Mouse (Mus musculus) ovary, postnatal 36 days (tissue): ENCODE measurements around the gene Ankrd34a.
"Not testable (repeated sequence)": the region's sequence is repeated elsewhere in the genome, so short reads cannot be mapped to it uniquely, and the experiment has no call there.

Source experiments
- DNase-seq: peaks from one replicate; pipeline ENCODE4 v3.0.0; 2022; ENCODE audit warnings: low spot score, mixed read lengths

The Ankrd34a gene

DNA sequence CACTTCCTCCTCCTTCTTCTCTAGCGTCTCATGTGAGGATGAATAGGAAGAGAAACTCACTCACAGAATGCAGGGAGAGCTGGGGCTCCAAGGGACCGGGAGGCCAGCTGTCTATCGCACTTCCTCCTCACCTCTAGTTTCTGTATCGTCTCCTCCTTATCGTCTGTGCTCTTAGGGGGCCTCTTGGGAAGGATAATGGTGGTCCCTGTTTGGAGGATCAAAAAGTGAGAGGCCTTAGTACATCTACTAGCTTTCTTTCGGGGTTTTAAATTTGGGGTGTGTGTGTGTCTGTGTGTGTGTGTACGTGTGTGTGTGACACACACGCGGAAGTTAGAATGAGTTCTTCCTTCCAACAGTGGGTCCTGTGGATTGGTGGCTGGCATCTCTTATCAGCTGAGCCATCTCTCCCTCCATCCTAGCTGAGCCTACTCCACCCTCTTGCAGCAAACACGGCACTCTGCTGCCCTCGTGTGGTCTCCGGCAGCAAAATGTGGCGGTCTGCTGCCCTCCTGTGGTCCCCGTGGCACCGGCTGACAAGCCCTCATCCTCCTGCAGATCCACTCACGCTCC, 16.5 kb upstream of the Ankrd34a start:
- DNase-seq = peak; percentile 89

- DNase-seq = no peak
Measured at GRCm38 (mm10) chr3:96581141-96581540, 15.3 kb upstream of the Ankrd34a start.

DNA sequence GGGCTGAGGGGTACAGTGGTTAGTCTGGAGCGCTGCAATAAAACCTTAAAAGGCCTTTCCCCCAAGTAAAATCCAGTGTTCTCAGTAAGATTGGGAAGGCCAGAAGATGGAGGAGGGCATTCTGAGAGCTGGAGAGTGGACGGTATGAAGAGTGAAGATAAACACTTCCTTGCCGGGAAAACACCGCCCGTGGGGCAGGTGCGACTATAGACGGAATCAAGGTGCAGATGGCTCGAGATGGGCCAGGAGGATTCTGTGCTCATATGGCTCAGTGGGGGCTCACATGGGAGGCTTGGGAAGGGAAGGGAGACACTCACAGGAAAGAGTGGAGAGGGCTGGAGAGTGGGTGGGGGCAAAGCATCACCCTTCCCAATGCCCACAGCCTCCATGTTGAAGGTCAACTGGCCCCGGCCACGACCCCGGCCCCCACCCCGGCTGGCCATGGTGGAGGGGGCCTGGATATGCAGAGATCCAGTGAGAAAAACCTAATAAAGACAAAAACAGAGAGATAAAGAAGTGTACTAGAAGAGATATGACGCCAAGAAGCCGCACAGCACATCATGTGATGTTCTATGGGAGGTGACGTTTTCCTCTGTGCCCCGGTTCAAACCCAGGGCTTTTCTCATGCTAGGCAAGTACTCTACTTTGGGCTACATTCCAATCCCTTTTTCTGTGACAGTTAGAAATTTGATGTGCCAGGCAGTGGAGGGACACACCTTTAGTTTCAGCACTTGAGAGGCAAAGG, 14.5 kb upstream of the Ankrd34a start:
- no peak for DNase-seq

- no peak for DNase-seq
Measured at GRCm38 (mm10) chr3:96583386-96583785, 13.1 kb upstream of the Ankrd34a start.

DNA sequence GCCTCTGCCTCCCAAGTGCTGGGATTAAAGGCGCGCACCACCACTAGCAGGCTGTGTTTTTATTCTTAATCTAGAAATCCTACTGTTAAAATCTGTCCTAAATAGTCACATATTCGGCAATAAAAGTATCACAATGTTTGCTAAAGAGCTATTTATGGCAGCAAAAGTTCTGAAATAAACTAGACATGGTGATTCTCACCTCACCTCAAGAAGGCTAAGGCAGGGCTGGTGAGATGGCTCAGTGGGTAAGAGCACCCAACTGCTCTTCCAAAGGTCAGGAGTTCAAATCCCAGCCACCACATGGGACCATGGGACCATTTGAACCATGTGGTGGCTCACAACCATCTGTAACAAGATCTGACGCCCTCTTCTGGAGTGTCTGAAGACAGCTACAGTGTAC, 5.8 kb upstream of the Ankrd34a start:
- no peak for DNase-seq

DNA sequence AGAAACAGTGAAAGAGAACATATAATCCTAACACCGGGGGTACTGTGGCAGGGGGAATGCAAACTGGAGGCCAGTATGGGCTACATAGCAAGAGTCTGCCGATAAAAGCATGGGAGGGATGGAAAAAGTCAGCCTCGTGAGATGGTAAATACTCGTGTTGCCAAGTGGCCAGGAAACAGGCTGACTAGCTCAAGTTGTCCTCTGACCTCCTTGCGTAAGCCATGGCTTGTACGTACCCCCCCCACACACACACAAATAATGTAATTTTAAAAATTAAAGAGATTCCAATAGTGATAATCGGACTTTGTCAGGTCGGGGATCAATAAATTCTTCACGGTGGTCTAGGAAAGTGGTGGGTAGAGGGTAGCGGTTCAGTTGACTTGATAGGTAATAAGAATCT, 3.1 kb upstream of the Ankrd34a start:
- no peak for DNase-seq

- peak; percentile 92 for DNase-seq
Measured at GRCm38 (mm10) chr3:96593790-96594560, 2.5 kb upstream of the Ankrd34a start, which contains the start of gene Polr3gl. Polr3gl (minus strand) TSS chr3:96594181.

GRCm38 (mm10) chr3:96594851-96595250, 1.6 kb upstream of the Ankrd34a start:
- no peak for DNase-seq

DNA sequence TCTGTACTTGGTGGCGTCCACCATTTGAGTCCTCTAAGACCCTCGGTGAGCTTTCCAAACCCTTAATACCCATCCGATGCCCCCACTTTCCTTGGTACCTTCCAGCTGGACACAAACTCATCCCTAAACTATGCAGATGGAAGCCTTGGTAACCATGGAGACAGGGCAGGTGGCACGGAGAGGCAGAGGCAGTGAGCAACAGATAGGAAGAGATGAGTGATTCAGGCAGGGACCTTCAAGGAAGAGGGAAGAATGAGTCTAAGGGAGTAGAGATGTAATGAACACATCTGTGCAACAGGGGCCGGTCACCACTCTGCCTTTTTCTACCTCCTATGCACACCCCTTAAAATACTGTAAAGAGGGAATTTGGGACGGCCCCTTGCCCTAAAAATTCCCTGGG, 775 bp upstream of the Ankrd34a start:
- no peak for DNase-seq

DNA sequence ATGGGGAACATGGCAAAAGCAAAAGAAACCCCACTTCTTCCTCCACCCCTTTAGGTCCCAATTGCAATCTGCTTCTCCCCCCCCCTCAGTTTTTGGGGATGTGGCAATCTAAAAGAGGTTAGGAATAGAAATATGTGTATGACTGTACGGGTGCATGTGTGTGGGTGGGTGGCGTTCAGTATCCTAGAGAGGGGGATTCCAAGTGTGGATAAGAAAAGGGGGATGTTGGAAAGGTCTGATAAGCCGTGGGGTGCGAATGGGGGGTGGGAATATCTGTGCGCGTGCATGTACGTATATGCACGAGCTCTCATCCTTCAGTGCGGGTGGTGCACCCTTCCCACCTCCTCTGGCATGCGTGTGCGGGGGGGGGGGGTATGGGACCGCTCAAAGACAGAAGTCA, 419 bp downstream of the Ankrd34a start:
- no peak for DNase-seq

DNA sequence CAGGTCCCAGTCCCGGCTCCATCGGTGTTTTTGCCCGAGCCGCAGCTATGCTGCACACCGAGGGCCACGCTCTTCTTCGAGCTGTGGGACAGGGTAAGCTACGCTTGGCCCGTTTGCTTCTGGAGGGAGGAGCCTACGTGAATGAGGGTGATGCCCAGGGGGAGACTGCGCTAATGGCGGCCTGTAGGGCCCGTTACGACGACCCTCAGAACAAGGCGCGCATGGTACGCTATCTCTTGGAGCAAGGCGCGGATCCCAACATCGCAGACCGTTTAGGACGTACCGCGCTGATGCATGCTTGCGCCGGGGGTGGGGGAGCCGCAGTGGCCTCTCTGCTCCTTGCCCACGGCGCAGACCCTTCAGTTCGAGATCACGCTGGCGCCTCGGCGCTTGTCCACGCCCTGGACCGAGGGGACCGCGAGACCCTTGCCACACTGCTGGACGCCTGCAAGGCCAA, 1.0 kb downstream of the Ankrd34a start:
- DNase-seq = no peak

DNA sequence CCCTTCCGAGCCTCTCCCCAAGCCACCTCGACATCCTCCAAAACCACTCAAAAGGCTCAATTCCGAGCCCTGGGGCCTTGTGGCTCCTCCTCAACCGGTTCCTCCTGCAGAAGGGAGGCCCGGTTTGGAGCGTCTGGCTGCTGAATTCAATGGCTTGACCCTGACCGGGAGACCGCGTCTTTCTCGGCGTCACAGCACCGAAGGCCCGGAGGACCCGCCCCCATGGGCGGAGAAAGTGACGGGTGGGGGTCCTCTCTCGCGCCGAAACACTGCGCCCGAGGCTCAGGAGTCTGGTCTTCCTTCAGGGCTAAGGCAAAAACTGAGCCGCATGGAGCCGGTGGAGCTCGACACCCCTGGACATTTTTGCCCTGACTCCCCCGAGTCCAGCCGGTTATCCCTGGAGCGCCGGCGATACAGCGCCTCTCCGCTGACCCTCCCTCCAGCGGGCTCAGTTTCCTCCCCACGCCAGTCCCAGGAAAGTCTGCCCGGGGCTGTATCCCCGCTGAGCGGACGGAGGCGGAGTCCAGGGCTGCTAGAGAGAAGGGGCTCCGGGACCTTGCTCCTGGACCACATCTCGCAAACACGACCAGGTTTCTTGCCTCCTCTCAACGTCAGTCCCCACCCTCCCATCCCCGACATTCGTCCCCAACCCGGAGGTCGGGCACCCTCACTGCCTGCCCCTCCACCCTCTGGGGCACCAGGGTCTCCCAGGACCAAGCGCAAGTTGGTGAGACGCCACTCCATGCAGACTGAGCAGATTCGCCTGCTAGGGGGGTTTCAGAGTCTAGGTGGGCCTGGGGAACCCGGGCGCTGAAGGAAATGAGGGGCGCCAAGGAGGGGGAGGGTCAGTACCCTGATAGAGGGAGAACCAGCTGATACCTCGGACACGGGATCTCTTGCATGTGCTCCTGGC, 2.0 kb downstream of the Ankrd34a start:
- peak; percentile 76 for DNase-seq

DNA sequence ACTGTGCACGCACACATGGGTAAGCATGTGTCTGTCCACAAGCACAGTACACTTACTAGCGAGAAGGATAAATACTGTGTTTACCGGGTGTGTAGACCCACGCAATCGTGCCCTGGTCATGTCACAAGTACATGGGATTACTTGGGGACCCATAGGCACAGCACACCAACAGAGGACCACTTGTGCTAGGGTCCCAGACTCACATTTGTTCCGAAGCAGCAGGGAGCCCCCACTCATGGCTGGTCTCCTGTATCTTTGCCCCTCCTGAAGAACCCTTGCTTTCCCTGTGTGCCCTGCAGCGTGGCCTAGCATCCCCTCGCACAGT, 2.6 kb downstream of the Ankrd34a start:
- no peak for DNase-seq

- no peak for DNase-seq
Measured at GRCm38 (mm10) chr3:96599411-96599810, 3.0 kb downstream of the Ankrd34a start.

DNA sequence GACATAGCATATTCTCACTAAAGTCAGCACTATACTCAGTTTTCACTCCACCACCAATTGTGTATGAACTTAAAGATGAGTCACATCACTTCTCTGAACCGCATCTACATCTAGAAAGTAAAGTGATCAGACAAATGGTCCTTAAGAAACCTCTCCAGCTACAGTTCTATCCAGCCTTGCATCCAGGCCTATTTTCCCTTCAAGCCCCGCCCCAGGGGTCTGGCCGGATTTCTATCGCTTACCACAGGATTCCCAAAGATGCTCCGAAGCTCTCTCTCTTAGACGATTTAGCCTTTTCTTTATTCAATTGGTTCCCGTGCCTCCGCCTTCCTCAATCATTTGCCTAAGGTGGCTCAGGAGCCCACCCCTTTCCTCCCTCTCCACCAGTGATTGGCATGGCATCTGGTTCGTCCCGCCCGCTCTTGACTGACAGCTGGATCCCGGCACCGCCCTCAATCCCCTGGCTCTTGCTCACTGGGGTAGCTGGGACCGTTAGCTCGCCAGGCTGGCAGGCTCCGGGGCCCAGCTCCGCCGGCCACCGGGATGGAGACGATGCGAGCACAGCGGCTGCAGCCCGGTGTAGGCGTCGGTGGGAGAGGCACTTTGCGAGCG, 4.3 kb downstream of the Ankrd34a start, which contains the start of gene Lix1l:
TSS of gene Lix1l (plus strand) at position 511 of the 612 bp plus-strand sequence.
- peak; percentile 92 for DNase-seq

DNA sequence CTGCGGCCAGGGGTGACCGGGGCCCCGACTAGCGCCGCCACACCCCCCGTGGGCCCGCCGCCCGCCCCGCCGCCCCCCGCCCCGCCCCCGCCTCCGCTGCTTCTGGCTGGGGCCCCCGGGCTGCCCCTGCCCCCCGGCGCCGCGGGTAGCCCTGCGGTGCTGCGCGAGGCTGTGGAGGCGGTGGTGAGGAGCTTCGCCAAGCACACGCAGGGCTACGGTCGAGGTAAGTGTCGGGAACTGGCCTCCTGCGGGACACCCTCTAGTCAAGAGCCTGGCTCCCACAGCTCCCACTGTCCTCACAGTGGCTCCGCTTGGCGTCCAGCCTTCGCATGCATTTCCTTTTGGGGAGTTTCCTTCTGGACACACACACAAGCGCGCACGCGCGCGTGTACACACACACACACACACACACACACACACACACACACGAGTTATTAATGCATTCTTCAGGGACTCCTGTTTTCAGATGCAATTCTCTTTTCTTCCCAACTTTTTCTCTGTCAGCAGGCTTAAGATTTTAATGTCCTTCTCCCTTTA, 4.9 kb downstream of the Ankrd34a start:
- peak; percentile 77 for DNase-seq

GRCm38 (mm10) chr3:96601941-96602703, 5.7 kb downstream of the Ankrd34a start:
- peak; percentile 45 for DNase-seq

DNA sequence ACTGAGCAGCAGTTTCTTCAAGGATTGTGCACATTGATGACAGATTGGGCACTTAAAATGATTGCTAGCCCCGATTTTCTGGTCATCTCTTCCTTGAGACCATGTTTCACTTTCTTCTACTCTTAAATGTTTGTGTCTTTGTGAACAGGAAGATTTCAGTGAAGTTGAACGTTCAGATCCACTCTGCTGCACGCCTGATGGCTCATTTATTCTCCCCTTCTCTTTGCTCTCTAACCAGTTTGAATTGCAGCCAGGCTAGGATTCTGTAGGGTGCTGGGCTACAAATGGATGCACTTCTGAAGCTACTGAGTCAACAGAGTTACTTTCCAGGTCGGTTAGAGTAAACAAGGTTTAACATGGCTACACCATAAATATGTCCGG, 6.3 kb downstream of the Ankrd34a start:
- no peak for DNase-seq

GRCm38 (mm10) chr3:96603311-96603710, 6.9 kb downstream of the Ankrd34a start:
- no peak for DNase-seq

DNA sequence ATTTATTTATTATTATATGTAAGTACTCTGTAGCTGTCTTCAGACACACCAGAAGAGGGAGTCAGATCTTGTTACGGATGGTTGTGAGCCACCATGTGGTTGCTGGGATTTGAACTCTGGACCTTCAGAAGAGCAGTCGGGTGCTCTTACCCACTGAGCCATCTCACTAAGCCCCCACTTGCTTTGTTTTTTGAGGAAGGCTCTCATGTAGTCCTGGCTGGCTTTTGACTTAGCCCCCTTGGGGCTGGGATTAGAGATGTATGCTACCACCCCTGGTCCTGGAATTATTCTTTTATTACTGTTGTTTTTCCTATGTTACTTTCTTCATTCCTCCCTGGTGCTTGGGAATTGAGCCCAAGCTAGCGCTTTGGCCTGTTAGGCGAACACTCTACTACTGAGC, 9.6 kb downstream of the Ankrd34a start:
- not testable (repeated sequence) for DNase-seq
